Comparison of ENCODE assay signal across 9 mouse cellular contexts in the genomic region with DNA sequence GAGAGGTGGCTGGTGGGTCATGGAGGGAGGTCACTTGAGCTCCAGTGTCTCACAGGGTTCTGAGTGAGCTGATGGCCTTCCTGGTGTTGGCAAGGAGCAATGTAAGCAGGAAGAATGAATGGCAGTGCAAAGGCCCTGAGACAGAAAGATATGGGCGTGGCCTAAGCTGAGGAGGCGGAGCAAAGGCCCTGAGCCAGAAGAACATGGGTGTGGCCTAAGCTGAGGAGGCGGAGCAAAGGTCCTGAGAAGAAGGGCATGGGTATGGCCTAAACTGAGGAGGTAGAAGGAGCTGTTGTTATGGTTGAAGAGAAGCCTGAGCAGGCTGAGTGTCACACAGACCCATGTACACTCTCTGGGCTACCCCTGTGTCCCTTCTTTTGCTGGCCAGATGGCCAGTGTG. TPM values are rescaled to one million over a fixed set of nuclear protein-coding genes. Genes with fewer than 3 reads are reported as not detected.
DNase-seq lines count a peak whose midpoint lies in the region.
"Had no signal": no experiment of that assay in that cellular context is flagged by ENCODE, and none has a peak within 500 bp of the region (broad histone marks: within the 10 kb centered on the region; RNA-seq: fewer than 3 reads in every experiment).

No protein-coding gene starts in this region.

- intact Hi-C loops in heart, postnatal 10 days (cut with DNase I) = no loop called here

- peak; percentile 23 for DNase-seq in embryo, embryonic 10.5 days (ENCODE audit: low spot score)
- no peak for DNase-seq in embryo, embryonic 9.5 days (ENCODE audit: extremely low spot score)
- DNase-seq in MN1 (ENCODE audit: low spot score) (peak; percentile 31), liver (peak; percentile 59)
- peak; percentile 26 to 41 for DNase-seq in heart, postnatal 10 days
- no peak for DNase-seq in urinary bladder, postnatal 36 days (ENCODE audit: low spot score in 2 of 2)
- no peak for DNase-seq in adrenal gland, postnatal 36 days
- DNase-seq in yolk sac, embryonic 10.5 days (ENCODE audit: low spot score) = no peak

RNA-seq across cellular contexts. Expression of gene Cdc42ep1, which starts 8.8 kb away (rescaled TPM):
- total RNA-seq in heart, postnatal 10 days (2021) = 10 to 100 TPM; 63.9 to 68.5 TPM
- total RNA-seq in adrenal gland, postnatal 36 days (2021) = 10 to 100 TPM; 36.8 to 52.6 TPM
- total RNA-seq: neutrophil, adult 5-6 weeks had no signal

RNA-seq across cellular contexts. Expression of gene Lgals2, which starts 21.7 kb away (rescaled TPM):
- under 1 TPM in 1 of 2 experiments, not detected in 1; 0.64 TPM for total RNA-seq in heart, postnatal 10 days (2021)
- total RNA-seq in adrenal gland, postnatal 36 days (2021) = under 1 TPM; 0.53 to 0.56 TPM
- total RNA-seq: neutrophil, adult 5-6 weeks had no signal

RNA-seq across cellular contexts. Expression of gene Card10, which starts 30.7 kb away (rescaled TPM):
- total RNA-seq in heart, postnatal 10 days (2021) = 10 to 100 TPM; 18.8 to 20.4 TPM
- total RNA-seq in adrenal gland, postnatal 36 days (2021) = 1 to 10 TPM; 5.9 to 9.8 TPM

RNA-seq across cellular contexts. Expression of gene Gga1, which starts 43.4 kb away (rescaled TPM):
- 10 to 100 TPM; 40.4 to 45.2 TPM for total RNA-seq in heart, postnatal 10 days (2021)
- 10 to 100 TPM; 56.0 to 57.3 TPM for total RNA-seq in adrenal gland, postnatal 36 days (2021)

Comparison
In these comparisons a context has a peak if more than half of its experiments do, and no peak if none do; other contexts are left out.
1. DNase-seq: peak in embryo, embryonic 10.5 days (single experiment), MN1 (single experiment), heart, postnatal 10 days (2 of 2) and liver (single experiment); none in embryo, embryonic 9.5 days (single experiment), urinary bladder, postnatal 36 days (0 of 2), adrenal gland, postnatal 36 days (0 of 2) and yolk sac, embryonic 10.5 days (single experiment).